Mouse (Mus musculus): ENCODE results near the gene Nr1d2. TPM values are rescaled to one million over a fixed set of nuclear protein-coding genes. Genes with fewer than 3 reads are reported as not detected.
A peak's percentile ranks its signal among the peaks of the same experiment; 100 is the strongest.
"Not testable (repeated sequence)": the region's sequence is repeated elsewhere in the genome, so short reads cannot be mapped to it uniquely, and the experiment has no call there.

Gene Nr1d2
- total RNA-seq, 4 experiments from 2014 or later = 76.6 to 89.5 (median 81.7) TPM

GRCm38 (mm10) chr14:18233076-18233475 lies 5.9 kb downstream of the Nr1d2 start:
- no peak for DNase-seq (ENCODE audit: low spot score in 2 of 2)

GRCm38 (mm10) chr14:18231866-18232265 lies 7.1 kb downstream of the Nr1d2 start:
- DNase-seq (ENCODE audit: low spot score in 2 of 2) = not testable (repeated sequence)

GRCm38 (mm10) chr14:18229751-18230150 lies 9.2 kb downstream of the Nr1d2 start:
- not testable (repeated sequence) for DNase-seq (ENCODE audit: low spot score in 2 of 2)

- not testable (repeated sequence) for DNase-seq (ENCODE audit: low spot score in 2 of 2)
Observed at GRCm38 (mm10) chr14:18226181-18226580, 12.7 kb downstream of the Nr1d2 start.

- DNase-seq (ENCODE audit: low spot score in 2 of 2) = not testable (repeated sequence)
Observed at GRCm38 (mm10) chr14:18225431-18225830, 13.5 kb downstream of the Nr1d2 start.

- DNase-seq (ENCODE audit: low spot score in 2 of 2) = no peak
Observed at GRCm38 (mm10) chr14:18221977-18222376, 16.9 kb downstream of the Nr1d2 start.

- DNase-seq (ENCODE audit: low spot score in 2 of 2) = no peak
Observed at GRCm38 (mm10) chr14:18217158-18217557, 21.8 kb downstream of the Nr1d2 start.

- no peak for DNase-seq (ENCODE audit: low spot score in 2 of 2)
Observed at GRCm38 (mm10) chr14:18216428-18216827, 22.5 kb downstream of the Nr1d2 start.

GRCm38 (mm10) chr14:18210795-18211194 lies 28.1 kb downstream of the Nr1d2 start:
- DNase-seq (ENCODE audit: low spot score in 2 of 2) = no peak

GRCm38 (mm10) chr14:18204315-18204714 lies 34.6 kb downstream of the Nr1d2 start:
- DNase-seq (ENCODE audit: low spot score in 2 of 2) = not testable (repeated sequence)

- no peak for DNase-seq (ENCODE audit: low spot score in 2 of 2)
Observed at GRCm38 (mm10) chr14:18201413-18201812, 37.5 kb downstream of the Nr1d2 start.

GRCm38 (mm10) chr14:18186883-18187417 lies 52.0 kb downstream of the Nr1d2 start:
- peak; percentile 30 to 59 for DNase-seq (ENCODE audit: low spot score in 2 of 2)

GRCm38 (mm10) chr14:18177531-18177930 lies 61.4 kb downstream of the Nr1d2 start:
- not testable (repeated sequence) for DNase-seq (ENCODE audit: low spot score in 2 of 2)

- DNase-seq (ENCODE audit: low spot score in 2 of 2) = no peak
Observed at GRCm38 (mm10) chr14:18167597-18167996, 71.3 kb downstream of the Nr1d2 start.

GRCm38 (mm10) chr14:18167041-18167440 lies 71.9 kb downstream of the Nr1d2 start:
- DNase-seq (ENCODE audit: low spot score in 2 of 2) = peak in 1 of 2 experiments; percentile 45

Small RNAs within 50 kb of the gene (microRNA-seq; reads per million reads assigned to microRNA genes)
- 0 reads per million in 2 experiments for gene Gm44469

Other genes starting within 250 kb of the Nr1d2 start
- 10 to 100 TPM; 75.2 to 80.1 (median 77.3) TPM for gene Nkiras1, start 32.0 kb upstream of the Nr1d2 start, total RNA-seq (2022)
- 100 to 1,000 TPM; 372 to 456 (median 407) TPM for gene Rpl15, start 32.3 kb upstream of the Nr1d2 start, total RNA-seq (2022)
- gene Ube2e1, start 92.7 kb upstream of the Nr1d2 start, total RNA-seq (2022) = 100 to 1,000 TPM; 110 to 135 (median 116) TPM

All from layer of hippocampus, adult 8-10 months (tissue).